Mouse (Mus musculus): Measurements from ENCODE around the gene Nup98. TPM values are rescaled to one million over a fixed set of nuclear protein-coding genes. Genes with fewer than 3 reads are reported as not detected.

The Nup98 gene
- polyA plus RNA-seq, 1 experiment: 18.9 TPM

DNA sequence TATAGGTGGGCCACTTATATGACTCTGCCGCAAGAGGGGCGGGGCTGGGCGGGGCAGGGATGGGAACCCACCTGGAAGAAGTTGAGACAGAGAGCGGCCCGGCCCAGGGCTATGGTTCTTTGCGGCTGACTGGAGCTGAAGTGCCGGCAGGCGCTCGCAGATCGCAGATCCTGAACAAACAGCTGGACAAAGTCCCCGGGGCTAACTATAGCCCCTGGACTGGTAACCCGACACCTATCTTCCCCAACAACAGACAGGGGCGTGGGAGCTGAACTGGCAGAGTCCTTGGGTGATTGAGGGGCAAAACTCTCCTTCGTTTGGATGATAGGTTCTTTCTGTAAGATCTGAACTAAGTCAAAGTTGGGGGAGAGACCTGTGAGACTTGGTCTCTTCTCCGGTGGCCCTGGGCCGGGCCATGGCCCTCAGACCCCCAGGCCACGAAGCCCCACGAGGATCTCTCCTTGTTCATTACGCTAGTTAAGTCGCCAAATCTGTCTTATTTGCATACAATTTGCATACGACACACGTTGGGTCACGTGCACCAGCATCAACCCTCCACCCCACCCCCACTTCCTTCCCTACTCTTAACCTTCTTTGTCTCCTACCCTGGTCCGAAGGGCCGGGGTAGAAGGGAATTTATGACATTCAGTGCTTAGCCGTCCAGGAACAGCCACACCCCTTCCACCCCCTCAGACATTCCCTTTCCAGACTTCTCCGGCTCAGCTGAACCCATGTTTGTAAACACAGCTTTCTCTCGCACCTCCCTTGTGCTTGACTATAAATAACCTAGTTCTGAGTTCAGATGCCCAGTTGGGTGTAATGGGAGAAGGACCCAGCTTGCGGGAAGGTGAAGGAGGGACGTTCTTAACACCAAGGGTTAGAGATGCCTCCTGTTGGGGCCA lies 110.0 kb downstream of the Nup98 start:
- TF ChIP-seq CTCF (IDR thresholded peaks at IDR 0.05; ENCODE audit: control insufficient read depth, insufficient read depth, low read length): no peak
- no peak for TF ChIP-seq POLR2A (IDR thresholded peaks at IDR 0.05; ENCODE audit: borderline replicate concordance, control insufficient read depth, low read depth, low read length)
- no peak overlapping the region for H3K27ac ChIP-seq (ENCODE audit: control insufficient read depth, insufficient read depth, low read depth, low read length, poor library complexity)
- 9% methylated on average over 30 of the region's 30 CpGs for WGBS
- peak overlapping the region; percentile 48 for H3K4me3 ChIP-seq (replicated peaks; ENCODE audit: control insufficient read depth, low read depth, low read length)
- H3K4me1 ChIP-seq (ENCODE audit: control insufficient read depth, insufficient read depth, low read length): peaks cover 1% of the 10 kb centered on the region

DNA sequence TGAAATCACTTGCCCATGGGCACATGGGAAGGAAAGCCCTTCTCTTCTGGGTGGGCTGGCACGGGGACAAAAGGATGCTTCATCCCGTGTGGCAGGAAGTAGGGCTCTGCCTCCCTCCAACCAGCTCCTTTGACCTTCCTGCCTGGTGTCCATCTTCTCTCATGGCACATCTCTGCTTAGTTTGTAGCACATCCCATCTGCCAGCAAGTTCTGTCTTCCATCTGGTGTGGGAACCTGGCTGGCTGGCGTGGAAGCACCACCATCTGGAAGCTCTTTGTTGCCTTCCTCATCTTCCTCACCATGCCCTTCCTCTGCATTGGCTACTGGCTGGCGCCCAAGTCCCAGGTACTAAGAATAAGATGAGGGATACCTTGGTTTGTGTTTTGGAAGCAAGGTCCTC lies 122.6 kb downstream of the Nup98 start:
- Histone ChIP-seq H3K4me1 (ENCODE audit: control insufficient read depth, insufficient read depth, low read length) (no peaks in the 10 kb centered on the region), H3K4me3 (replicated peaks; ENCODE audit: control insufficient read depth, low read depth, low read length) (no peak overlapping the region), H3K27ac (ENCODE audit: control insufficient read depth, insufficient read depth, low read depth, low read length, poor library complexity) (no peak overlapping the region)
- WGBS: 69% methylated on average over 4 of the region's 4 CpGs
- TF ChIP-seq CTCF (IDR thresholded peaks at IDR 0.05; ENCODE audit: control insufficient read depth, insufficient read depth, low read length) (no peak), POLR2A (IDR thresholded peaks at IDR 0.05; ENCODE audit: borderline replicate concordance, control insufficient read depth, low read depth, low read length) (no peak)

DNA sequence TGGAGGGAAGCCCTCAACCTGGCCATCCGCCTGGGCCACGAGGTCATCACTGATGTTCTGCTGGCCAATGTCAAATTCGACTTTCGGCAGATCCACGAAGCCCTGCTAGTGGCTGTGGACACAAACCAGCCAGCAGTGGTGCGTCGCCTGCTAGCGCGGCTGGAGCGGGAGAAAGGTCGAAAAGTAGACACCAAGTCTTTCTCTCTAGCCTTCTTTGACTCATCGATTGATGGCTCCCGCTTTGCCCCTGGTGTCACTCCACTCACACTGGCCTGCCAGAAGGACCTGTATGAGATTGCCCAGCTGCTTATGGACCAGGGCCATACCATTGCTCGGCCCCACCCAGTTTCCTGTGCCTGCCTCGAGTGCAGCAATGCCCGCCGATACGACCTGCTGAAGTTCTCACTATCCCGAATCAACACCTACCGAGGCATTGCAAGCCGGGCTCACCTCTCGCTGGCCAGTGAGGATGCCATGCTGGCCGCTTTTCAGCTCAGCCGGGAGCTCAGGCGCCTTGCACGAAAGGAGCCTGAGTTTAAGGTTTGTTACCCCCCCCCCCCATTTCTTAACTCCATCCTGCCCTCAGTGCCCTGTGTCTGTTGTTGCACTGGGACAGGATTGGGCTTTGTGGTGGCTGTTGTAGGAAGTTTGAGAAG lies 125.8 kb downstream of the Nup98 start:
- H3K4me1 ChIP-seq (ENCODE audit: control insufficient read depth, insufficient read depth, low read length): no peaks in the 10 kb centered on the region
- no peak overlapping the region for H3K4me3 ChIP-seq (replicated peaks; ENCODE audit: control insufficient read depth, low read depth, low read length)
- TF ChIP-seq POLR2A (IDR thresholded peaks at IDR 0.05; ENCODE audit: borderline replicate concordance, control insufficient read depth, low read depth, low read length) (no peak), CTCF (IDR thresholded peaks at IDR 0.05; ENCODE audit: control insufficient read depth, insufficient read depth, low read length) (no peak)
- no peak overlapping the region for H3K27ac ChIP-seq (ENCODE audit: control insufficient read depth, insufficient read depth, low read depth, low read length, poor library complexity)
- 88% methylated on average over 26 of the region's 26 CpGs for WGBS

DNA sequence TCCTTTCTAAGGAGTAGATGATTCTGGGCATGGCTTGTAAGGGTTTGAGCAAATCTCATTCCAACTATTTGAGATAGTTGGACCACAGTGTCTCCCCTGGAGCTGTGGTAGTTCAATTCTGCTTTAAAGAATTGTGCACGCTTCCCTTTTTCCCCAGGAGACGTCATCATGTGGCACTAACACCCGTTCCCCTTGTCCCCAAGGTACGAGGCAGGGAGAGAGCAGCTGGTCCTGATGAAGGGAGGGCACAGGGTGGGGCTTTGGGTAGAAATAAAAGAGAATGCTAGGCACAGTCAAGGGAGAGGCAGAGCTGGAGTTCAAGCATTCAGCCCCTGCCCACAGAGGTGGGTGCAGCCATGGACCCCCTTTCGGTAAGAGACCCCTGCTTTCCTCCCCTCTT lies 127.2 kb downstream of the Nup98 start, which contains the start of gene Trpc2:
Gene Trpc2 (plus strand): TSS at position 301 of the 400 bp plus-strand sequence.
- no peak within 1 kb of the TSS for H3K4me3 ChIP-seq (replicated peaks; ENCODE audit: control insufficient read depth, low read depth, low read length)
- no peak for TF ChIP-seq CTCF (IDR thresholded peaks at IDR 0.05; ENCODE audit: control insufficient read depth, insufficient read depth, low read length)
- TF ChIP-seq POLR2A (IDR thresholded peaks at IDR 0.05; ENCODE audit: borderline replicate concordance, control insufficient read depth, low read depth, low read length): no peak
- H3K4me1 ChIP-seq (ENCODE audit: control insufficient read depth, insufficient read depth, low read length): no peaks in the 10 kb centered on the region
- WGBS: 66% methylated on average over 5 of the region's 5 CpGs
- no peak within 1 kb of the TSS for H3K27ac ChIP-seq (ENCODE audit: control insufficient read depth, insufficient read depth, low read depth, low read length, poor library complexity)

DNA sequence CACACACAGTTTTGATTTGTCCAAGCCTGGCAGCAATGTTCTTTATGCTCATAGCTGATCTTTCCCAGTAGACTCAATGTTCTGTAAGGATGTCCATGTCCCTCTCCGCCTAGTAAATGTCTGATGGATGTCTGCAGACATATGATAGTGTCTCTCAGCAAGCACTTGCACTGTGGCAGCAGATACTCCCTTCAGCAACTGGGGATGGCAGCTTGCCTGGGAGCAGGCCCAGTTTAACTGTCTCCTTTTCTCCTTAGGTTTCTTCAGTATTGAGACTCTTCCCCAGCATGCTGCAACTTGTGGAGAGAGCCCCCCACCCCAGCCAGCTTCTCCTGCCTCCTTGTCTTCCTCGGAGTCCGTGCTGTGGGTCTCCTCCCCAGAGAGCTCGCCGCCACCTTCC lies 128.2 kb downstream of the Nup98 start:
- TF ChIP-seq POLR2A (IDR thresholded peaks at IDR 0.05; ENCODE audit: borderline replicate concordance, control insufficient read depth, low read depth, low read length) (no peak), CTCF (IDR thresholded peaks at IDR 0.05; ENCODE audit: control insufficient read depth, insufficient read depth, low read length) (no peak)
- H3K4me1 ChIP-seq (ENCODE audit: control insufficient read depth, insufficient read depth, low read length): no peaks in the 10 kb centered on the region
- WGBS: 93% methylated on average over 5 of the region's 5 CpGs
- H3K27ac ChIP-seq (ENCODE audit: control insufficient read depth, insufficient read depth, low read depth, low read length, poor library complexity): no peak overlapping the region
- no peak overlapping the region for H3K4me3 ChIP-seq (replicated peaks; ENCODE audit: control insufficient read depth, low read depth, low read length)

DNA sequence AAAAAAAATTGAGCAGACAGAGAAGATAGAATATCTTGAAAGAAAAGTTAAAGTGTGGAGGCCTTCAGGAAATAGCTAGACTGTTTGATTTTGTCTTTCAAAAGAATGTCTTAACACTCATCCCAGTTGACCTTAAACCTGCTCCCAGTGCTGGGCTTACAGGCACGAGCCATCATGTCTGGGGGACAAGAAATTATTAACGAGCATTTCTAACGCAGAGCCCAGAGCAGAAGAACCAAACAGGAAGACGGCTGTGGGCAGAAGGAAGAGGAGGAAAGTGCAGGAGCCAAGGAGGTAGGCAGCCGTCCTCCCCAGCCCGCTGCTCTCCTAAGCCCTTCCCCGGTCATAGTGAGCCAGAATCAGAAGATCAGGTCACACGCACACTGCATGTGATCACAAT lies 129.7 kb downstream of the Nup98 start:
- H3K4me1 ChIP-seq (ENCODE audit: control insufficient read depth, insufficient read depth, low read length): no peaks in the 10 kb centered on the region
- no peak overlapping the region for H3K27ac ChIP-seq (ENCODE audit: control insufficient read depth, insufficient read depth, low read depth, low read length, poor library complexity)
- TF ChIP-seq CTCF (IDR thresholded peaks at IDR 0.05; ENCODE audit: control insufficient read depth, insufficient read depth, low read length) (no peak), POLR2A (IDR thresholded peaks at IDR 0.05; ENCODE audit: borderline replicate concordance, control insufficient read depth, low read depth, low read length) (no peak)
- WGBS: 88% methylated on average over 8 of the region's 8 CpGs
- no peak overlapping the region for H3K4me3 ChIP-seq (replicated peaks; ENCODE audit: control insufficient read depth, low read depth, low read length)

DNA sequence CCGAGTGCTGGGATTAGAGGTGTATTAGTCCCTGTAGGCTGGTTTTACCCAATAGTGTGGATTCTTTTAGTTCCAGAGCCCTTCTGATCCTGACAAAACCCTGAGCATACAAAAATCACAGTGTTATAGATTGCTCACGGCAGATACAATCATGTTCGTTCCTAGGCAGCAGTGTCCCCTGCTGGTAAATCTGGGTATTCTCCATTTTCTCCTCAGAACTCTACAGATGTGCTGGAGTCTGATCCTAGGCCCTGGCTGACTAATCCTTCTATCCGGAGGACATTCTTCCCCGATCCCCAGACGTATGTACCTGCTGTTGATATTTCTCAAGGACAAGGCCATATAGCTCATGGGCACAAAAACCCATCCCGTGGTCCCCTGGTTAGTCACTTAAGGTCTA lies 131.5 kb downstream of the Nup98 start:
- Histone ChIP-seq H3K27ac (ENCODE audit: control insufficient read depth, insufficient read depth, low read depth, low read length, poor library complexity) (no peak overlapping the region), H3K4me3 (replicated peaks; ENCODE audit: control insufficient read depth, low read depth, low read length) (no peak overlapping the region), H3K4me1 (ENCODE audit: control insufficient read depth, insufficient read depth, low read length) (no peaks in the 10 kb centered on the region)
- WGBS: 78% methylated on average over 7 of the region's 7 CpGs
- no peak for TF ChIP-seq CTCF (IDR thresholded peaks at IDR 0.05; ENCODE audit: control insufficient read depth, insufficient read depth, low read length)
- no peak for TF ChIP-seq POLR2A (IDR thresholded peaks at IDR 0.05; ENCODE audit: borderline replicate concordance, control insufficient read depth, low read depth, low read length)

DNA sequence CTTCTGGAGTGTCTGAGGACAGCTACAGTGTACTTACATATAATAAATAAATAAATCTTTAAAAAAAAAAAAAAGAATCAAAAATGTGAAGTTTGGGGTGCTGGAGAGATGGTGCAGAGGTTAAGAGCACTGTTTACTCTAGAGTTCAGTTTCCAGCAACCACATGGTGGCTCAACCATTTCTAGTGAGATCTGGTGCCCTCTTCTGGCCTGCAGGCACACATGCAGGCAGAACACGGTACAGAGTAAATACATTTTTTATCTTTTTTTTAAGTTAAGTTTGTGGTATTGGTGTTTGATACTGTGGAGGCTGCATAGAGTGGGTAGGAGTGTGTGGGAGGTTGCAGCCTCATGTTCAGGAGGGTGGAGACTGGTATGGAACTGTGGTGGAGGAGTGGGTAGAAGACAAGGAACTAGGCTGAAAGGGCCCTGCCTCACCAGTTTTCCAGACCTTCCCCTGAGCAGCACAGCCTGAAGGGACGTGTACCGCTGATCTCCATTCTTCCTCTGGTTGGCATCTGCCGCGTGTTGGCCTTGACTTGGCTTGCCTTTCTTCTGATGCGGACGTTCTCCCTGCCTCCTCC lies 133.2 kb downstream of the Nup98 start:
- Histone ChIP-seq H3K4me1 (ENCODE audit: control insufficient read depth, insufficient read depth, low read length) (no peaks in the 10 kb centered on the region), H3K27ac (ENCODE audit: control insufficient read depth, insufficient read depth, low read depth, low read length, poor library complexity) (no peak overlapping the region), H3K4me3 (replicated peaks; ENCODE audit: control insufficient read depth, low read depth, low read length) (no peak overlapping the region)
- TF ChIP-seq POLR2A (IDR thresholded peaks at IDR 0.05; ENCODE audit: borderline replicate concordance, control insufficient read depth, low read depth, low read length) (no peak), CTCF (IDR thresholded peaks at IDR 0.05; ENCODE audit: control insufficient read depth, insufficient read depth, low read length) (peak; percentile 73)
- WGBS: 72% methylated on average over 7 of the region's 7 CpGs

Other genes with a start within 250 kb of the Nup98 start
- gene Il18bp, start 191.5 kb downstream of the Nup98 start, polyA plus RNA-seq (2011; ENCODE audit: insufficient read depth, insufficient read length, low replicate concordance, missing spikeins): 12.9 and 17.6 TPM in 2 replicates
- 10.0 and 12.9 TPM in 2 replicates for gene Rnf121, start 144.7 kb downstream of the Nup98 start, polyA plus RNA-seq (2011; ENCODE audit: insufficient read depth, insufficient read length, low replicate concordance, missing spikeins)
- gene Xndc1, start 144.7 kb downstream of the Nup98 start, polyA plus RNA-seq (2011; ENCODE audit: insufficient read depth, insufficient read length, low replicate concordance, missing spikeins): 33.8 and 35.5 TPM in 2 replicates
- gene Xntrpc, start 144.5 kb downstream of the Nup98 start, polyA plus RNA-seq (2011; ENCODE audit: insufficient read depth, insufficient read length, low replicate concordance, missing spikeins): 1.0 and 3.2 TPM in 2 replicates
- not detected in 2 replicates for gene Trpc2, start 127.1 kb downstream of the Nup98 start, polyA plus RNA-seq (2011; ENCODE audit: insufficient read depth, insufficient read length, low replicate concordance, missing spikeins)
- gene Art1, start 108.4 kb downstream of the Nup98 start, polyA plus RNA-seq (2011; ENCODE audit: insufficient read depth, insufficient read length, low replicate concordance, missing spikeins): not detected in 2 replicates
- 3.6 TPM in 1 of 2 replicates, not detected in the other for gene Art5, start 100.7 kb downstream of the Nup98 start, polyA plus RNA-seq (2011; ENCODE audit: insufficient read depth, insufficient read length, low replicate concordance, missing spikeins)
- not detected in 2 replicates for gene Chrna10, start 93.3 kb downstream of the Nup98 start, polyA plus RNA-seq (2011; ENCODE audit: insufficient read depth, insufficient read length, low replicate concordance, missing spikeins)
- gene Pgap2, start within 50 bp of the Nup98 start, polyA plus RNA-seq (2011; ENCODE audit: insufficient read depth, insufficient read length, low replicate concordance, missing spikeins): 6.9 and 24.4 TPM in 2 replicates
- 89.0 and 95.2 TPM in 2 replicates for gene Rhog, start 45.9 kb upstream of the Nup98 start, polyA plus RNA-seq (2011; ENCODE audit: insufficient read depth, insufficient read length, low replicate concordance, missing spikeins)
- gene Stim1, start 57.6 kb upstream of the Nup98 start, polyA plus RNA-seq (2011; ENCODE audit: insufficient read depth, insufficient read length, low replicate concordance, missing spikeins): 12.8 and 24.8 TPM in 2 replicates
- gene Rrm1, start 231.5 kb upstream of the Nup98 start, polyA plus RNA-seq (2011; ENCODE audit: insufficient read depth, insufficient read length, low replicate concordance, missing spikeins): 151 and 245 TPM in 2 replicates

Data from bone marrow, adult 2 months (tissue).